Mouse (Mus musculus) brown adipose tissue, adult 24 weeks (tissue): ENCODE data around the gene Frmd3. TPM values are rescaled to one million over a fixed set of nuclear protein-coding genes. Genes with fewer than 3 reads are reported as not detected.

ENCODE experiments used
- H3K27ac ChIP-seq: fragments of 200-500 bp; replicated peaks from 2 replicates; pipeline ENCODE4 v1.5.1; 2012; ENCODE audit warnings: low read depth, mild to moderate bottlenecking, low read length
- H3K4me1 ChIP-seq: fragments of 200-500 bp; 2 replicates; pipeline ENCODE4 v1.6.1; 2012; ENCODE audit warnings: low read length, mixed read lengths; ENCODE audit not compliant: control insufficient read depth, insufficient read depth, insufficient read length
- H3K4me3 ChIP-seq: fragments of 200-500 bp; 2 replicates; pipeline ENCODE4 v1.5.1; 2012; ENCODE audit warnings: low read depth, mild to moderate bottlenecking, low read length, moderate library complexity; ENCODE audit not compliant: insufficient read depth
- polyA plus RNA-seq: library from polyadenylated mRNA; stranded (reverse); fragments of >200 nt; gene quantifications from 2 replicates; pipeline ENCODE4 v1.2.4, GENCODE M21; 2012; ENCODE audit not compliant: missing spikeins, insufficient read depth, insufficient read length

Gene Frmd3
- polyA plus RNA-seq, 1 experiment = 0.32 TPM

GRCm38 (mm10) chr4:74231405-74231804 is 218.2 kb downstream of the Frmd3 start:
- no peak overlapping the region for H3K4me3 ChIP-seq
- H3K27ac ChIP-seq = no peak overlapping the region
- no peaks in the 10 kb centered on the region for H3K4me1 ChIP-seq

DNA sequence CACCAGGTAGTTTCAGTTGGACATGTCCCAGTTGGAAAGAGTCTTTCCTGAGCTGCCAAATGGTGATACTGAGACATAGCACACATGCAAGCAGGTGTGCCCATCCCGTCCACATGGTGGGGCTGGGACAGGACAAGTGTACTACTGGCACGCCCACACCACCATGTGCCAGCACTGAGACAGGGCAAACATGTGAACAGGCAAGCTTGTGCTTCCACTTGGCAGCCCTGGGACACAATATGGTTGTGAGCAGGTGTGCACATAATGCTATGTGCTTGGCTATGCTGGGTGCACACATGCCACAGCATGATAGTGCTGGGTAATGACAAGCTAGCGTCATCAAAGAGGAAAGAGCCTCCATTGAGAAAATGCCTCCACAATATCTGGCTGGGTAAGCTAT is 220.3 kb downstream of the Frmd3 start:
- H3K4me1 ChIP-seq = no peaks in the 10 kb centered on the region
- H3K27ac ChIP-seq = no peak overlapping the region

GRCm38 (mm10) chr4:74242176-74242575 is 228.9 kb downstream of the Frmd3 start, which contains the start of gene Kdm4c:
Kdm4c (plus strand) TSS chr4:74242497.
- Histone ChIP-seq H3K4me1 (no peaks in the 10 kb centered on the region), H3K4me3 (no peak within 1 kb of the TSS), H3K27ac (no peak within 1 kb of the TSS)

More for the DNA sequence above, 220.3 kb downstream of the Frmd3 start:
- H3K4me3 ChIP-seq = no peak overlapping the region

Other genes starting within 250 kb of the Frmd3 start
- not detected in 2 replicates for gene Rasef, start 222.4 kb upstream of the Frmd3 start, polyA plus RNA-seq
- not detected in 2 replicates for gene Gm11758, start 137.2 kb upstream of the Frmd3 start, polyA plus RNA-seq
- gene Gm11757, start 122.3 kb upstream of the Frmd3 start, polyA plus RNA-seq = not detected in 2 replicates
- gene Gm13871, start 107.5 kb upstream of the Frmd3 start, polyA plus RNA-seq = not detected in 2 replicates
- not detected in 2 replicates for gene Gm11756, start 92.7 kb upstream of the Frmd3 start, polyA plus RNA-seq
- 5.8 and 12.8 TPM in 2 replicates for gene 2310002L09Rik, start 62.6 kb upstream of the Frmd3 start, polyA plus RNA-seq
- gene Kdm4c, start 229.1 kb downstream of the Frmd3 start, polyA plus RNA-seq = 7.1 and 7.9 TPM in 2 replicates